Mouse (Mus musculus) activated CD4-positive, CD25-positive, alpha-beta regulatory T cell, adult 4 months (primary cell): ENCODE measurements at regions not wholly inside any gene's neighbourhood (a gene's known extent, or its start where the extent isn't known, plus 50 kb on each side); places are given as distances from the start of the nearest gene placed in this dataset.
A peak's percentile ranks its signal among the peaks of the same experiment; 100 is the strongest.

ENCODE experiments used
- ATAC-seq: one replicate; pipeline ENCODE4 v1.8.0; 2017

DNA sequence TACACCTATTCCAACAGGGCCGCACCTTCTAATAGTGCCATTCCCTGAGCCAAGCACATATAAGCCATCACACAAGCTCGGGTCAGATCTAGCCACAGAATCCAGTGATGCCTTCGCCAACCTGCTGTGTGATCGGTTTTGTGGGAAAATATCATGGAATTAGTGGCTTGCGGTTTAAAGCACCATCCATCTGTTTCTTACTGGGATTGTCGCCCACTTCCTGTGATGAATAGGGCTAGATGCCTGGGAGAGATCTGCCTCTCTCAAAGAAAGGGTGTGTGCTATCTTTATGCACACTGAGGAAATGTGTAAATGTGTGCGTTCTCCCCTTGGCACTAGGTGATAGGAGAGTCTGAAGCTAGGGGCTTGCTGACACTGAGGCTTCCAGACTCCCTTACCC, 154.5 kb upstream of the Smim23 start:
- no peak for ATAC-seq

GRCm38 (mm10) chr11:32976572-32976971, 152.2 kb upstream of the Smim23 start:
- ATAC-seq: no peak

DNA sequence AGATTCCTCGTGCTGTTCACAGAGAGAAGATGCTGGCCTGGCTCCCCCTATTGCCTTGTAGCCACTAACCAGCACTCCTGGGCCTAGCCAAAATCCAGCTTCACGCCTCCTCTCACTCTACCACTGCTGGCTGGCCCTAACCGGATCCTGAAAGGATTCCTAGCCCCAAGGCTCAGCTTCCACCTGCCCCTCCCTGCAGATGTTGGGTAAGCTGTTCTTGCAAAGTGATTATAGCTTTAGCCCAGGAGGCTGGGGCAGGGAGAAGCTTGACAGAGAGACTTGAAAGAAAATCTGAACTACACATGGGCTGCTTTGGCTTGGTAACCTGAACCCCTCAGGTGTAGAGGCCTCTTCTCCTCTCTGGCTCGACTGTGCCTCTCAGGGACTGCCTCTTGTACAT, 149.0 kb upstream of the Smim23 start:
- no peak for ATAC-seq

DNA sequence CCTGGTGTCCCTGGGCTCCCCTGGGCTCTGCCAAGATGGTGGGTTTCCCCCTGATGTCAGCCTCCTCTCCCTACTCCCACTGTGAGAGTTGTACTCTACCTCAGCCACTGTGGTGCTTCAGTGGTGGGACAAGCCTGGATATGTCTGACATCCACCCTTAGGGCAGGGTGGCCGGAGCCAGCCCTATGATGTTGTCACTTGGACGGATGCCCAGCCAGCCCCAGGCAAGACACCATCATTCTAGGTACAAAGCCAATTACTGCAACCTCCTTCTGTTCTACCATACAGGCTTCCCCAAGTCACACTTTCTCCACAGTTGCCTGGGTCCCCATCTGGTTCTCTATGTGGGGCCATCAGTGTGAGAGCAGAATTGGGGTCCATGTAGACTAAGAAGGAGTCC, 141.0 kb upstream of the Smim23 start:
- ATAC-seq: no peak

DNA sequence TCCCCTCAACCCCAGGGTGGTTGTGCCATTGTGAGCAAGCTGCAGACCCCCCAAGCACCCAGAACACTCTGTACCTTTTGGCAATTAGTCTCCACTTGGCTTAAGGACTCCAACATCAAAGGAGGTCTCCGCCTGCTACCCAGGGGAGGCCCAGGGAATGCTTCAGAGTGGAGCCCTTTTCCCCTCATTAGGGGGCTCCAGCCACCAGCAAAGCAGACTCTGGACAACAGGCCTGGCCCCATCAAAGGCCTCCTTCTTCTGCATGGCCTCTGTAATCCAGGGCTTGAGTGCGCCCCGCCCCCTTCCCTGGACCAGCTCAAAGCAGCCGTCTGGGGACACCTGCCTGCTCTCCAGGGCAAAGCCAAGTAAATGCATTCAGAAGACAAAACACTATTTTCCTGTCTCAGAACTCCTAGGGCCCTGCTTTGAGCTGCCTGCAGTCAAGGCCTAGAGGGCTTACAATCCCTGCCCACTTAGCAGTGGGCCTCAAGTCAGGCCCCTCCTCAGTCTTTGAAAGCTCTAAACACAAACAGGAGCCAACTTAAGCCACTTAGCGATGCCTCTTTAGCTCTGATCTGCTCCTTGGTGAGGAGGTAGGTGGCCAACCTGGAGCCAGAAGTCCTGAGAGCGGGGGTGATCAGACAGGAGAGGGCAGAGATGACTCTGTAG, 139.4 kb upstream of the Smim23 start:
- ATAC-seq: no peak

DNA sequence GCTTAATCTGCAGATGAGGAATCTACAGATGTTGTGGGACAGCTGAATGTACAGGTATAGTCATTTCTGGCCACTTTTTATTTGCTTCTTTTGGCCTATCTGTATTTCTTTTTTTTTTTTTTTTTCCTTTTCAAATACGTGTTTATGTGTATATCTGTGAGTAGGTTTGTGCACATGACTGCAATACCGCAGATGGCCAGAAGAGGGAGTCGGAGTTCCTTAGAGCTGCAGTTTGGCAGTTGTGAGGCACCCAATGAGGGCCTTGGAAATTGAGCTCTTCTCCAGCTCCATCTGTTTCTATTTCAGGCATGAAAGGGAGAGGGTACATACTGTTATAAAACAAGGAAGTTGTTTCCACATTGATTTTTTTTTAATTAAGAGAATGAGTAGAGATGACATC, 137.2 kb upstream of the Smim23 start:
- no peak for ATAC-seq

DNA sequence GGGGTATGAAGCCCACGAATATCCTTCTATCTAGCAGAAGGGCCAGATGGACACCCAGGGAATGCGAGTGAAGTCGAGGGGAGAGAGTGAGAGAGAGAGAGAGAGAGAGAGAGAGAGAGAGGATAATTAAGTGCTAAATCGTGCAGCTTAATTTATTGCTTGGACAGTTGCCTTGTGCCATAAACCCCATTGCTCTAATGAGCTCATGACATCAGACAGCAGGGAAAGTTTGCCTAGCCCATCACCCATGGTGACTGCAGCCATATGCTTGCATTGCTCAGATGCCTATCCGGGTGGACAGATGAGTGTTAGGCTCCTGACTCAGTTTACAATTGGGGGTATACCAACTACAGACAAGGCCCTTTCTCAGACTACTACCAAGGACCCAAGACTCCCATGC, 134.6 kb upstream of the Smim23 start:
- no peak for ATAC-seq

- no peak for ATAC-seq
These were observed 132.6 kb upstream of the Smim23 start for GRCm38 (mm10) chr11:32956993-32957392.

DNA sequence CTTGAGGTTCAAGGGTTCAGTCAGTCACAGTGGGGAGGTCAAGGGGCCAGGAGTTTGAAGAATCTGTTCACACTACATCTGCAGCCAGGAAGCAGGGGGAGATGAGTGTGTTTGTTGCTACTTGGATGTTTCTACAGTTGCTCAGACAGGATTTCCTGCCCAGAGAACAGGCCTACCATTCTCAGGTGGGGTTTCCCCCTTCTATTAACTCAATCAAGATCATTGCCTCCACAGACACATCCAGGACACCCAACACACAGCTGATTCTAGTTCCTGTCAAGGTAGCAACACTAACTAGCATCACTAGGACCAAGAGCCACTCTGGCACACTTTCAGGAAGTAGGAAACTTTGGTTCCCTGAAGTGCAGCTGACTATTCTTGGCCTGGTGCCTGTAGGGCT, 127.9 kb upstream of the Smim23 start:
- peak; percentile 97 for ATAC-seq

GRCm38 (mm10) chr11:32948132-32948531, 123.7 kb upstream of the Smim23 start:
- ATAC-seq: no peak

- ATAC-seq: no peak
These were observed 122.1 kb upstream of the Smim23 start for GRCm38 (mm10) chr11:32946481-32947001.

DNA sequence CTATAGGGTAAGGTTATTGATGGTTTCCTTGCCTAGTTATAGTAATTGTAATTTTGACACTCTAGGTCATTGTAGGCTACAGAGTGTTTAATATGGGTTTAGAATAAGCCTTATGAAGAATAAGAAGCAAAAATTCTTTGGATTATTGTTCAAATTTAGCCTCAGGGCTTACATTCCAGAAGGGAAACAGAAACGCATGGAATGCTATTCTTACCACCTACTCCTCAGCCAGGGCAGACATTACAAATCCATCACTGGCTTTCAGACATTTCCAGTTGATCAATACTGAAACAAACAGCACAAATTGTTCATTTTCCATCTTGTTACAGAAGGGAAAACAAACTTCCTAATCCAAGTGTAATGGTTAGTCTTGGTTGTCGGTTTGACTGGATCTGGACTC, 120.7 kb upstream of the Smim23 start:
- no peak for ATAC-seq

DNA sequence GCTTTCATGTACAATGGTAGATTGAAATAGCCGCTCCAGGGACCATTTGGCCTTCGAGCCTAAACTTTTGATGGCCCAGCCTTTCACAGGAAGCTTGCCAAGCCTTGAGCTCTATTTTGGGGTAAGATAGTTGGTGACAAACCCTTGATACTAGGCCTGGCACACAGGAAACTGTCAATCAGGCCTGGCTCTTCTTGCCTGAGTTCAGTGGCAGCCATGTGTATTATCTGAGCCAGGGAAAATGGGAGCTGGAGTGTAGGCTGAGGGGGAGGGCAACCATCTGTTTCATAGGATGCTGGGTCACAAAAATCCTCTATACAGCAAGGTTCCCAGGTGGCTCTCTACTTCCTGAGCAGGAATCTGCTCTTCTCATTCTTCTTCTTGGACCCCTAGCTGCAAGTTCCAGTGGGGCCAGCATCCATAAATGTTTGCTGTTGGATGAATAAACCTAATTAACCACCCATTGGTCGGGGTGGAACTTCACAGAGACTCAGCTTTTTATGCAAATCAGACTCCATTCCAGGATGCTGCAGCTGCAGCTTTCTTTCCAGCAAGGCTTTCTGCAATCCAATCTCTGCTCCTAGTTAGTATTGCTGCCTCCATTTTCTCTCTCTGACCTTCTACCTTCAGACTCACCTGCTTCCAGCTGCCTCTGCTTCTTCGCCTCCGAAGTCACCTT, 117.1 kb upstream of the Smim23 start:
- no peak for ATAC-seq

- no peak for ATAC-seq
These were observed 114.7 kb upstream of the Smim23 start for GRCm38 (mm10) chr11:32939102-32939501.

DNA sequence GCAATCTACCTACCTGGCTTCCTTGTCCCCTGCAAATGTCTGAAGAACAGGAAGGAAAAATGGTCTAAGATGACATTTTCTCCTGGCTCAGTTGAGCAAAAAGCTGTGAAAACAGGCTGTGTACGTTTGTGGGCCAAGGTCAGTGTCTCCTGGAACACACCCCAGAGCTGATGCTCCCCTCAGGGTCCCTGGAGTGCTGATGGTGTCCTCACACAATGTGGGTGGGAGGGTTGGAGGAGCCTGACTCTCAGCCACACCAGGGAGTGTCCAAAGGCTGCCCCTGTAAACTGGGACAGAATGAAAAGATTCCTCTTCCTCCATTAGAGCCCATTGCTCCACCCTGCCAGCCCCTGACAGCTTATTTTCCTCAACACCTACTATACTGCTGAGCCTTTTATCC, 112.8 kb upstream of the Smim23 start:
- ATAC-seq: no peak

DNA sequence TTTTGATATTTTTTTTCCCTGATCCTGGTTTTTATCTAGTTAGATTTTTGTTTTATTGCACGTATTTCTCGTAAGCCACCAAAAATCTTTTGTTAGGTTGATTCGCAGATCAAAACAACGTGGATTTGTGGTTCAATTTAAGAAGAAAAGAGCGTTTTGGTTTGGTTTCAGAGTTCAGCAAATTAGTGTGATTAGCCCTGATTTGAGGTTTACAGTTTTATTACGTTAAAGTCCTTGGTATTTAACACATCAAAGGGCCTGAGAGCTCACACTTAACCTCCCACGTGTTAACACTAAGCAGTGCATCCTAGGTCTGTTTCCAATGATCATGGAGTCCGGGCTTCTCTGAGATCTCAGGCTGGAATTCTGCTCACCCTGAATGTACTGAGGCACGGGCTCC, 107.5 kb upstream of the Smim23 start:
- ATAC-seq: no peak

DNA sequence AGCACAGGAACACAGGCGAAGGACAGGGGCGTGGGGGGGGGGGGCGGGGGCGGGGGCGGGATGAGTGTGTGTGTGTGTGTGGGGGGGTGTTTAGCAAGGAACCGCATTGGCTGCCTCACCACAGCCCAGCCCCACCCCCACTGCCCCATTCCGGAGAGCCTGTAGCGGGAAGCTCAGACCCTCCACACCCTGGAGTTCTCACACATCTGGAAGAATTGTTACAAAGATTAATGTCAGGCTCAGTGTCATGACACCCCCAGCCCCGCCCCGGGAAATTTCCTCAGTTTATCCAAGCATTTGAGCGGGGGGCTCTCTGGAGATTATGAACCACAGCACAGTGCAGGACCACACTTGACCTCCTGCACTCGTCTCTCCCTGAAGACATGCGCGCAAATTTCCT, 106.6 kb upstream of the Smim23 start:
- no peak for ATAC-seq

DNA sequence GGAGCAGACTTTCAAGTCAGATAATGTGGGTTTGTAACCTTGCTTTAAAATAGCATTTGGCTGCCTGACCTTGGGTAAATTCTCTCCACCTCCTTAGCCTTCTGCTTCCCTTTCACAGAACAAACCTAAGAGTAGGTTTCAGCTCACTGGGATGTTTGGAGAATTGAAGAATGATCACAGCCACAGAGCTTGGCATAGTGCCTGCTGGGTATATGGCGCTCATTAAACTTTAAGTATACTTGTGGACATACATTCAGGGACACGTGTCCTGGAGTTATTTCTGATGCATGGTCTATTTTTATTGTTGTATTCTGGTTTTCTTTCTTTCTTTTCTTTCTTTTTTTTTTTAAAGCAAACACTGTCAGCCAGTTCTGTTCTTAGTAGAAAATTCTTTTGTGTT, 104.4 kb upstream of the Smim23 start:
- ATAC-seq: no peak

DNA sequence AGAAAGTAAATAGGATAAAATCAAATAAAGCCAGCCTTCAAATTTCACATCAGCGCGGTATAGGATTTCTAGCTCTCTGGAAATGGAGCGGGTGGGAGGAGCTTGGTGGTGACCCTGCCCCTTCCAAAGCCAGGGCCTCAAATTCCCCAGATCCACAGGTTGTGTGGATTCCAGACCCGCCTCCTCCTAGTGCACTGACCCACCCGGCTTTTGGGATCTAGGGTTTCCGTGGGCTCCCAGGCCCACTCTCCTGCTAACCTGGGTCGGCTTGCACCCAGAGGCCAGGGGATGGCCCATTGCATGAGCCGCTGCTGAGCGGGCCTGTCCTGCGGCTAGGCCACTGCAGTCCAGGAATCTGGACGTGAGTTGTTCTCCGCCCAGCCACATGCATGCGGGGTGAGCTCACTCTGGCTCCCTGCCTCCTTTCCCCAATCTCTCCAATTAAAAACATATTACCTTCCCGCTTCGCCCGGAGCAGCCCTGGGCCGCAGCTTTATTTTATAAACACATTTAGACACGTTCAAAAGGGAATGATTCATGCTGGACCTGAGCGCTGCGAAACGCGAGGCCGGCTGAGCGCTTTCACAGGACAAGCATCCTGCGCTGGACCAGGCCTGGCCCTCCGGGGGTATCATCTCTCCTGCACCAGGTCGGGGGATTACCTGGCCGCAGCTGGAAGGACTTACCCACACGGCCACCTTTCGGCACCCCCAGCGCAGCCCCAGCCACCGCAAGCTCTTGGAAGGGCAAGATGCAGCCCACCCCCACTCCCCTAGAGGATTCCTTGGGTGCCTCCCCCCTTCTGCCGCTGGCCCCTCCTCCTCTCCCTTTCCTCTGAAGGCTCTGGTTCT, 101.2 kb upstream of the Smim23 start:
- no peak for ATAC-seq

GRCm38 (mm10) chr11:32924932-32925331, 100.5 kb upstream of the Smim23 start:
- ATAC-seq: no peak

DNA sequence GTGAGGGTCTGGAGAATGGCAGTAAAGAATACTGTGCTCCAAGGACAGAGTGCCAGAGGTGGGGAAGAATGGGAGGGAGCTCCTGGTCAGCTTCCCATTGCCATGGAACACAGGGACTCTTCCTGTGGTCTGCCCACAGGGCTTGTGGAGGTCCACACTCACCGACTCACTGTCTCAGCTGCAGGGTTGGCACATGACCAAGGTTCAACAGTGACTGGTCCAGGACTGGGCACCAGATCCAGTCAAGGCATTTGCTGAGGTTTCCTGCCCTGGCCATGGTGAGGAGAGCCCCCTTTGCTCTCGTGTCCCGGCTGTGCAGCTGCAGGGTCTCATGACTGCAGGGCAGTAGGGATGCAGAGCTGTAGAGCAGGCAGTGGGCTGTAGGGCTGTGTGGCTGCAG, 88.7 kb upstream of the Smim23 start:
- ATAC-seq: no peak

- ATAC-seq: no peak
These were observed 87.4 kb upstream of the Smim23 start for GRCm38 (mm10) chr11:32911791-32912190.

GRCm38 (mm10) chr11:32908723-32909411, 84.5 kb upstream of the Smim23 start:
- ATAC-seq: no peak
